Mouse (Mus musculus) midbrain, embryonic 13.5 days (tissue): ENCODE data around the gene Abi3. TPM values are rescaled to one million over a fixed set of nuclear protein-coding genes. Genes with fewer than 3 reads are reported as not detected.
"Not testable (repeated sequence)": the region's sequence is repeated elsewhere in the genome, so short reads cannot be mapped to it uniquely, and the experiment has no call there.

ENCODE experiments used
- ATAC-seq: fragments of 200-750 bp; cut with Nextera tagmentation; 2 replicates; pipeline ENCODE4 v1.8.0; 2017; ENCODE audit warnings: mild to moderate bottlenecking, moderate TSS enrichment, moderate library complexity
- H3K27ac ChIP-seq: fragments of 300-500 bp; sonication (generic); 2 replicates; pipeline ENCODE4 v1.5.1; 2015; ENCODE audit warnings: inconsistent platforms, mild to moderate bottlenecking, moderate library complexity
- H3K27me3 ChIP-seq: fragments of 300-500 bp; sonication (generic); 2 replicates; pipeline ENCODE4 v1.6.1; 2015; ENCODE audit warnings: mild to moderate bottlenecking, inconsistent platforms
- H3K36me3 ChIP-seq: fragments of 300-500 bp; sonication (generic); 2 replicates; pipeline ENCODE4 v1.6.1; 2015; ENCODE audit warnings: mild to moderate bottlenecking, inconsistent platforms
- H3K4me1 ChIP-seq: fragments of 300-500 bp; sonication (generic); replicated peaks from 2 replicates; pipeline ENCODE4 v1.6.1; 2015; ENCODE audit warnings: inconsistent platforms
- H3K4me2 ChIP-seq: fragments of 300-500 bp; sonication (generic); replicated peaks from 2 replicates; pipeline ENCODE4 v1.6.1; 2015; ENCODE audit warnings: moderate library complexity, mild to moderate bottlenecking, inconsistent platforms
- H3K4me3 ChIP-seq: fragments of 300-500 bp; sonication (generic); replicated peaks from 2 replicates; pipeline ENCODE4 v1.5.1; 2015; ENCODE audit warnings: mild to moderate bottlenecking, inconsistent platforms
- H3K9ac ChIP-seq: fragments of 300-500 bp; sonication (generic); replicated peaks from 2 replicates; pipeline ENCODE4 v1.6.1; 2015; ENCODE audit warnings: mild to moderate bottlenecking, inconsistent platforms
- H3K9me3 ChIP-seq: fragments of 300-500 bp; sonication (generic); 2 replicates; pipeline ENCODE4 v1.6.1; 2016; ENCODE audit warnings: mild to moderate bottlenecking, inconsistent platforms
- WGBS: fragments of 180-500 bp; shearing (Covaris S2); methylation state at CpG from one replicate; pipeline ENCODE4 v1.1.7; 2015; 5-methylcytosine and 5-hydroxymethylcytosine counted together
- polyA plus RNA-seq: library from polyadenylated mRNA; unstranded; fragments of >200 nt; fragmentation: Nextera tagmentation; extraction: Ambion mirVana; gene quantifications from 2 replicates; pipeline ENCODE4 v1.2.1, GENCODE M21; 2015

Abi3 gene
- 1.1 and 1.6 TPM in 2 replicates for polyA plus RNA-seq

- Histone ChIP-seq H3K4me1 (peaks cover 5% of the 10 kb centered on the region; the same call in 1 of the 2 replicates), H3K9ac (no peak within 1 kb of the TSS), H3K27me3 (peaks cover 37% of the 10 kb centered on the region), H3K27ac (no peak within 1 kb of the TSS), H3K4me3 (no peak within 1 kb of the TSS), H3K4me2 (no peak within 1 kb of the TSS), H3K9me3 (no peaks in the 10 kb centered on the region), H3K36me3 (no peaks in the 10 kb centered on the region)
- ATAC-seq, result no peak
- 11% methylated on average over 11 of the region's 11 CpGs for WGBS
These were observed at the start of gene Abi3 for GRCm38 (mm10) chr11:95842074-95842681. Gene Abi3 (minus strand): TSS chr11:95842476.

- H3K36me3 ChIP-seq, result no peaks in the 10 kb centered on the region
- no peaks in the 10 kb centered on the region for H3K4me1 ChIP-seq
- no peak overlapping the region for H3K4me3 ChIP-seq
- H3K9ac ChIP-seq, result no peak overlapping the region
- WGBS, result 70% methylated on average over 2 of the region's 2 CpGs
- no peak for ATAC-seq
- H3K9me3 ChIP-seq, result no peaks in the 10 kb centered on the region
- no peaks in the 10 kb centered on the region for H3K27me3 ChIP-seq
- H3K4me2 ChIP-seq, result no peak overlapping the region
- H3K27ac ChIP-seq, result no peak overlapping the region
These were observed 48.3 kb upstream of the Abi3 start for GRCm38 (mm10) chr11:95890462-95891051.

GRCm38 (mm10) chr11:95879861-95880260 lies 37.6 kb upstream of the Abi3 start:
- not testable (repeated sequence) for H3K36me3 ChIP-seq

GRCm38 (mm10) chr11:95876296-95876695 lies 34.0 kb upstream of the Abi3 start:
- Histone ChIP-seq H3K9ac (no peak overlapping the region), H3K4me2 (peak overlapping the region; percentile 17; the same call in 1 of the 2 replicates), H3K36me3 (no peaks in the 10 kb centered on the region), H3K4me3 (no peak overlapping the region), H3K27me3 (peaks cover 7% of the 10 kb centered on the region), H3K4me1 (0 out of 2 replicates have a peak, but pooled peaks cover 3% of the 10 kb centered on the region), H3K27ac (no peak overlapping the region), H3K9me3 (no peaks in the 10 kb centered on the region)
- WGBS, result 24% methylated on average over 7 of the region's 7 CpGs
- no peak for ATAC-seq

More at GRCm38 (mm10) chr11:95879861-95880260, 37.6 kb upstream of the Abi3 start:
- peaks cover 15% of the 10 kb centered on the region for H3K27me3 ChIP-seq
- not testable (repeated sequence) for H3K27ac ChIP-seq, H3K4me3 ChIP-seq, ATAC-seq, H3K4me1 ChIP-seq, H3K4me2 ChIP-seq, H3K9me3 ChIP-seq, H3K9ac ChIP-seq
- WGBS, result 93% methylated on average over 2 of the region's 2 CpGs

- Histone ChIP-seq H3K4me3 (no peak overlapping the region), H3K4me2 (peak overlapping the region; percentile 17; the same call in 1 of the 2 replicates), H3K36me3 (no peaks in the 10 kb centered on the region), H3K27me3 (peaks cover 6% of the 10 kb centered on the region; the same call in 1 of the 2 replicates), H3K9ac (no peak overlapping the region), H3K9me3 (no peaks in the 10 kb centered on the region), H3K27ac (no peak overlapping the region), H3K4me1 (0 out of 2 replicates have a peak, but pooled peaks cover 3% of the 10 kb centered on the region)
- WGBS, result 29% methylated on average over 9 of the region's 9 CpGs
- ATAC-seq, result 0 out of 2 replicates have a peak, but pooled peaks have one; percentile 27
These were observed 33.5 kb upstream of the Abi3 start for GRCm38 (mm10) chr11:95875804-95876203.

GRCm38 (mm10) chr11:95869918-95870470 lies 27.7 kb upstream of the Abi3 start:
- Histone ChIP-seq H3K4me1 (no peaks in the 10 kb centered on the region), H3K4me3 (no peak overlapping the region), H3K9me3 (no peaks in the 10 kb centered on the region), H3K9ac (no peak overlapping the region), H3K4me2 (no peak overlapping the region), H3K27ac (no peak overlapping the region), H3K27me3 (peaks cover 1% of the 10 kb centered on the region; the same call in 1 of the 2 replicates), H3K36me3 (no peaks in the 10 kb centered on the region)
- no peak for ATAC-seq
- 77% methylated on average over 6 of the region's 6 CpGs for WGBS

GRCm38 (mm10) chr11:95869442-95869841 lies 27.2 kb upstream of the Abi3 start:
- WGBS, result 77% methylated on average over 4 of the region's 4 CpGs
- Histone ChIP-seq H3K4me2 (no peak overlapping the region), H3K9ac (no peak overlapping the region), H3K36me3 (no peaks in the 10 kb centered on the region), H3K4me1 (no peaks in the 10 kb centered on the region), H3K27ac (no peak overlapping the region), H3K4me3 (no peak overlapping the region), H3K27me3 (no peaks in the 10 kb centered on the region), H3K9me3 (no peaks in the 10 kb centered on the region)
- ATAC-seq, result no peak

- Histone ChIP-seq H3K9me3 (no peaks in the 10 kb centered on the region), H3K9ac (no peak overlapping the region), H3K4me2 (no peak overlapping the region), H3K36me3 (no peaks in the 10 kb centered on the region), H3K27ac (no peak overlapping the region), H3K27me3 (no peaks in the 10 kb centered on the region), H3K4me3 (no peak overlapping the region), H3K4me1 (peaks cover 18% of the 10 kb centered on the region)
- 97% methylated on average over 8 of the region's 8 CpGs for WGBS
- no peak for ATAC-seq
These were observed 19.1 kb upstream of the Abi3 start for GRCm38 (mm10) chr11:95861397-95861796.

GRCm38 (mm10) chr11:95860071-95860490 lies 17.8 kb upstream of the Abi3 start:
- ATAC-seq, result no peak
- WGBS, result 47% methylated on average over 3 of the region's 3 CpGs
- H3K4me3 ChIP-seq, result peak overlapping the region; percentile 79
- H3K9ac ChIP-seq, result peak overlapping the region; percentile 67
- no peaks in the 10 kb centered on the region for H3K36me3 ChIP-seq
- H3K4me2 ChIP-seq, result peak overlapping the region; percentile 79
- H3K9me3 ChIP-seq, result no peaks in the 10 kb centered on the region
- H3K27me3 ChIP-seq, result no peaks in the 10 kb centered on the region
- H3K4me1 ChIP-seq, result peaks cover 18% of the 10 kb centered on the region
- H3K27ac ChIP-seq, result peak overlapping the region; percentile 89

- Histone ChIP-seq H3K4me3 (peak overlapping the region; percentile 79), H3K9me3 (no peaks in the 10 kb centered on the region), H3K27ac (peak overlapping the region; percentile 89), H3K36me3 (no peaks in the 10 kb centered on the region), H3K9ac (peak overlapping the region; percentile 67), H3K4me2 (peak overlapping the region; percentile 79), H3K4me1 (peaks cover 18% of the 10 kb centered on the region), H3K27me3 (no peaks in the 10 kb centered on the region)
- peak; percentile 71 for ATAC-seq
- WGBS, result under 1% methylated on average over 35 of the region's 35 CpGs
These were observed 17.2 kb upstream of the Abi3 start for GRCm38 (mm10) chr11:95859468-95859855.

GRCm38 (mm10) chr11:95858528-95859467 lies 16.5 kb upstream of the Abi3 start:
- H3K27me3 ChIP-seq, result no peaks in the 10 kb centered on the region
- ATAC-seq, result peak; percentile 99
- H3K36me3 ChIP-seq, result no peaks in the 10 kb centered on the region
- peak overlapping the region; percentile 79 for H3K4me2 ChIP-seq
- under 1% methylated on average over 58 of the region's 58 CpGs for WGBS
- peak overlapping the region; percentile 79 for H3K4me3 ChIP-seq
- H3K9me3 ChIP-seq, result no peaks in the 10 kb centered on the region
- H3K27ac ChIP-seq, result peak overlapping the region; percentile 89
- H3K4me1 ChIP-seq, result peaks cover 18% of the 10 kb centered on the region
- H3K9ac ChIP-seq, result peak overlapping the region; percentile 70
